In genomic region chr8:108031159-108031558, GRCm38 (mm10) we compare ENCODE assay signal across 25 mouse cellular contexts.
"Had no signal": no experiment of that assay in that cellular context is flagged by ENCODE, and none has a peak within 500 bp of the region (broad histone marks: within the 10 kb centered on the region; RNA-seq: fewer than 3 reads in every experiment).

No protein-coding gene starts in this region.

- DNase-seq: cerebellum, adult 8-10 months; cerebellum, adult 9-10 months; cerebellum, adult 9-11 months; cerebellum, postnatal 10 days; cerebellum, postnatal 14 days; cerebellum, postnatal 25 days; cerebellum, postnatal 36 days; embryo, embryonic 11 days; forebrain, postnatal 0 days; gastrocnemius, adult 2 months; gastrocnemius, postnatal 10 days; gastrocnemius, postnatal 14 days; gastrocnemius, postnatal 25 days; gastrocnemius, postnatal 36 days; heart, adult 2 months had no signal

- H3K27me3 ChIP-seq: embryonic facial prominence, embryonic 12.5 days; embryonic facial prominence, embryonic 13.5 days; embryonic facial prominence, embryonic 15.5 days; forebrain, embryonic 13.5 days; forebrain, embryonic 15.5 days had no signal

- H3K9ac ChIP-seq: embryonic facial prominence, embryonic 12.5 days; embryonic facial prominence, embryonic 13.5 days; embryonic facial prominence, embryonic 15.5 days; forebrain, embryonic 12.5 days; forebrain, embryonic 13.5 days; forebrain, embryonic 15.5 days; forebrain, postnatal 0 days had no signal

- H3K36me3 ChIP-seq: embryonic facial prominence, embryonic 10.5 days; embryonic facial prominence, embryonic 12.5 days; embryonic facial prominence, embryonic 13.5 days; embryonic facial prominence, embryonic 15.5 days; forebrain, embryonic 10.5 days; forebrain, embryonic 12.5 days; forebrain, embryonic 15.5 days; heart, embryonic 10.5 days had no signal

- H3K4me3 ChIP-seq: embryonic facial prominence, embryonic 10.5 days; embryonic facial prominence, embryonic 12.5 days; embryonic facial prominence, embryonic 13.5 days; embryonic facial prominence, embryonic 15.5 days; erythroblast, embryonic 14.5 days; forebrain, embryonic 10.5 days; forebrain, embryonic 12.5 days; forebrain, embryonic 13.5 days; forebrain, embryonic 15.5 days; gastrocnemius, adult 2 months; heart, adult 2 months; heart, embryonic 10.5 days had no signal

- H3K4me1 ChIP-seq: forebrain, embryonic 13.5 days; forebrain, embryonic 15.5 days had no signal

- H3K9me3 ChIP-seq: embryonic facial prominence, embryonic 10.5 days; embryonic facial prominence, embryonic 12.5 days; embryonic facial prominence, embryonic 13.5 days; embryonic facial prominence, embryonic 15.5 days; forebrain, embryonic 10.5 days; forebrain, embryonic 12.5 days; forebrain, embryonic 13.5 days; forebrain, embryonic 15.5 days; heart, embryonic 10.5 days had no signal

- H3K27ac ChIP-seq: embryonic facial prominence, embryonic 12.5 days; embryonic facial prominence, embryonic 13.5 days; embryonic facial prominence, embryonic 15.5 days; forebrain, embryonic 10.5 days; forebrain, embryonic 12.5 days; forebrain, embryonic 13.5 days; forebrain, embryonic 15.5 days; gastrocnemius, adult 2 months; heart, adult 2 months; heart, embryonic 10.5 days had no signal

- H3K4me2 ChIP-seq: embryonic facial prominence, embryonic 12.5 days; embryonic facial prominence, embryonic 13.5 days; embryonic facial prominence, embryonic 15.5 days; forebrain, embryonic 12.5 days; forebrain, embryonic 13.5 days; forebrain, embryonic 15.5 days had no signal
